Mouse (Mus musculus): ENCODE data around the gene Dtd1.

Dtd1 gene

DNA sequence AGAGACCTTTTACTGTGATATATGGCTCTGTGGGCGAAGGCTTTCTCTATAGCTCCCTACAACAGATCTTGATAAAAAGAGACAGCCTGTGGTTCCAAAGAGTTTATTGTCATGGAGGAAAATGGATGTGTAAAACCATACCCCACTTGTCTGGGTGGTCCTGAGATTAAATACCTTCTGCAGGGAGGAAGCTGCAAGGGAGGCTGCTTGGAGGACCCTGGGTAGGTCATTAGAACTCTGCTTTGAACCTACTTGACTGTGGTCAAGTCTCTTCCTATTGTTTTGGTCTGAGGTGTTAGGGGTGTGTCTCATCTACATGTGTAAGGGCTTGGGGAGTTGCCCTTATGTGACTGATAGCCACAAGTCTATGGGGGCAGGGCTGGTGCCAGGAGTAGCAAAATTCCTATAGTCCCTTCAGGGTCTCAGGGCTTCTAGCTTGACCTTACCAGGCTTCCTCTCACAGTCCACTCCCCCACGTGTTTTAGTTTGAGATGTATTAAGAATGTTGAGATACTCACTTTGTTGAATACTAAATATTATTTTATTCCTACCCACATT, 115.6 kb downstream of the Dtd1 start:
- DNase-seq (ENCODE audit: low read depth) = no peak

DNA sequence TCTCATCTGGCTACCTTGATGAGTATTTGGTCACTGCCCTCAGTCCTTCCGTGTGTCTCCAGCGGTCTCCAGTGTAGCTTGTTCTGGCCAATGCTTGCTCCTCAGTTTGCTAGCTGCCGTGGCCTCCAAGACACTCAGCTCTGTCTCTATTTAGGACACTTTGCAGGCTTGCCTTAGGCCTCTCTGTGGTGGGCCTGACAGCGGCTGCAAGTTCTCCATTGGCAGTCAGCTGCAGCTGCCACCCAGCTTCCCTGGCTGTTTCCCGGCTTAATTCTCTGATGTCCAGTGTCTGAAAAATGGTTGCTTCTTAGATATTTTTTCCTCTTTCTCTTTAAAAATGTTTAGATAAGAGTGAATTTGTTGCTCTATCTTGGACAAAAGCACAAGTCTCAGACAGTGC, 116.6 kb downstream of the Dtd1 start:
- no peak for DNase-seq (ENCODE audit: low read depth)

DNA sequence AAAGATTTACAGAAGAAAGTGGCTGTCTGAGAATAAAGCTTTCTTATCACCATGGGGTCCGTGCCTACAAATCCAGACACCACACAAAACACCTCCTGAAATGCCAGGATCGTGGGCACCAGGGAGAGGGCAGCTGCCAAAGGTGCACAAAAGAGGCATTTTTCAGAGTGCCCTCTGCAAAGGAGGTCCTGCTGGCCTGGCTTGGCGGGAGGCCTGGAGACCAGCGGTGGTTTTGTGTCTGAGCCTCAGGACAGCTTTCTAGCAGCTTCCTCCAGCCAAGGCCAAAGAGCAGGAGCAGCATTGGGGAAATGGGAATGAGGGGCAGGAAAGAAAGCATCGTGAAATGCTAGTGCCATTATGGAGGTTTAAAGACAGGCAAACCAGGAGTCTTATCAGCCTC, 118.6 kb downstream of the Dtd1 start:
- DNase-seq (ENCODE audit: low read depth) = no peak

DNA sequence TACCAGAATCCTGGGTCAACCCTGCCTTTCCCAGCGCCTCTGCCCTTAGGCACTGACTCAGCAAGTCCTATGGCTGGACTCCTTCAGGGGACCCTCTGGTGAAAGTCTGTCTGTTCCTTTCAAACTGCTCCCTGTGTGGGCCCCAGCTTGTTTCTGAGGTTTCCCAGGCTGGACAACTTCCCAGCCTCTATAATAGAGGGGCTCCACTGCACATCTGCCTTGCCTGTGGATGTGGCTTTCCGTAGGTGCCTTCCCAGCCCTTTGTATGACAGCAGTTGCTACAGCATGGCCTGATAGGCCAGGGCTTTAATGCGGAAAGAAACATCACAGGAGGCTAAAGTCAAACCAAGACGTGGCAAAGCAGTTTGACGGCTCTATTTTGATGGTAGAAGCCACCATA, 119.6 kb downstream of the Dtd1 start:
- DNase-seq (ENCODE audit: low read depth) = no peak

DNA sequence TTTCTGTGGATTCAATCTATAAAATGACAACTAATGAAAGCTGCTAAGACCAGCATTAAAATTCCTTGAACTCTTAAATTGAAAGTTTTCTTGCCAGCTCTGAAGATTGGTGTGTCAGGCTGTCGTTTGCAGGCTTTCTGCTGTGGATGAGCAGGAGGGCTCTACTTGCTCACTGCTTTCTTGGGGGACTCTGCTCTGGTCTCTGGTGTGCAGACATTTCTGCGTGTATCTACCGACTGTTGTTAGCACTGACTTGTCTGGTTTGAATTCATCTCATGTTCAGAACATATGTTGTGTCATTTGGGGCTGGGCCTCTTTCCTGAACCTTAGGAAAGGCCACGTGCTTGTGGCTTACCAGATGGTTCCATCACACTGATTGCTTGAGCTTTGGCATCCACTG, 120.0 kb downstream of the Dtd1 start:
- no peak for DNase-seq (ENCODE audit: low read depth)

DNA sequence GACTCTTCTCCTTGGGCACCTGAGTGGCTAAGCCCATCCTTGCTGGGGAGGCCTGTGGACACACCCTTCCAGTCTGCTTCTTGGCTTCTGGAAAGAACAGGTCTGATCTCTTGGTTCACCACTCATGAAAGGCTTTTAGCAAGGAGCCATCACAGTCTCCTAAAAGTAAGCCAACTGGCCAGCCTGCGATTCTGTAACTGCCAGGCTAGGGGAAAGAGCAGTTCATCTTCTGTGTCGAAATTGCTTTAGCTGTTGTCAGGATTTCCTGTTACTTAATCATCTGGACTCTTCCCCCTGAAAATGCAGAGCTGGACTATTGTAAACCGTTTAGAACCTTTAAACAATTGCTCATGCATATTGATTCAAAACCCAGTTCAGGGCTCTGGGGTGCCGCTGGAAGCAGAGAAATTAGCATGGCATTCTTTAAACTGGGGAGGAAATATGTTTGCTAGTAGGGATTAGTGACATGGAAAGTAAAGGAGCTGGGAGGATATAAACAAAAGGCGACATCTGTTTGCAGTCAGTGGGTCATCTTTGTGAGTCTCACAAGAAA, 120.8 kb downstream of the Dtd1 start:
- no peak for DNase-seq (ENCODE audit: low read depth)

DNA sequence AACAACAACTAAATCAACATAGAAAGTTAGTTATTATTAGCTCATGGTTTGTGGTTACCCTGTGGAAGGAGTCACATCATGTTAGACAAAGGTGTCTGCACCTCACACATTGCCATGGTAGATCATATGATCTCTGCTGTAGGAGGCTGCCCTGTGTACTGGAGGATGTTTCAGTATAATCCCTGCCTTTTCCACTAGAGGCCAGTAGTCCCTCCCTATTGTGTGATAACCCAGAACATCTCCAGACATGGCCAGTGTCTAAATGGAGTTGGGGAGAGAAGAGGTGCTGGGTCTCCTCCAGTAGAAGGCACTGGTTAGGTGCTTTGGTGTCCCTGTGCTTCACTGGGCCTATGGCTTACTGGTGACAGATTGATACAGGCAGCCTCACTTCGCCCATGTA, 125.0 kb downstream of the Dtd1 start:
- no peak for DNase-seq (ENCODE audit: low read depth)

DNA sequence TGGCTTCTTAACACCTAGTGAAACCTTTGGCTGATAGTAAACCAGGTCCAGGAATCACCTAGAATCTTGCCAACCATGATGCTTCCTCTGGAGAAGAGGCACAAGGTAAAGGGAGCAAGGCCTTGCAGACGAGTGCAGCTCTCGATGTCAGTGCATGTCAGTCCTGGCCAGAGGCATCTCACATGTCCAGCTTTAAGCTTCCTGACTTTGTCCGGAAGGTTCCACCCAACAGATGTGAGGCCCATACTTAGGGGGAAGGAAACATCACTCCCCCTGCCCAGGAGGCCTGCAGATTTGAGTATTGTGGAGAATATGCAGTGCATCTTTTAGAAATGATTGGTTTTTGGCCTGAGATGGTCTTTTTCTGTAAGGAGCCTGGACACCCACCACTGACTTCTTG, 127.4 kb downstream of the Dtd1 start:
- no peak for DNase-seq (ENCODE audit: low read depth)

DNA sequence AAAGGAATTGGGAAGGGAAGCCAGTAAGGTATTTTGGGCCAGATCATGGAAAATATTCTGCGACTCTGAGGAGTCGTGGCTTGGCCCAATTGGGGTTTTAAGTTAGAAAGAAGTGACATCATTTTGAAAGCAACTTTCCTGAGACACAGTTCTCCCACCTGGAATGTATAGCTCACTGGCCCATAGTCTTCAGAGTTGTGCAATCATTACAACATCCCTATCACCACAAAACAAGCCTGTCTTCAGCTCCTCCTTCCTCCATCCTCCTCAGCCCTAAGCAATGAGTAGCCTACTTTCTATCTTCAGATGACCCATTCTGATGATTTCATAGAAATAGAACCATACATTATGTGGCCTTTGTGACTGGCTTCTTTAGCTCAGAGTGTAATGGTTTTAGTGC, 130.1 kb downstream of the Dtd1 start:
- DNase-seq (ENCODE audit: low read depth) = no peak

DNA sequence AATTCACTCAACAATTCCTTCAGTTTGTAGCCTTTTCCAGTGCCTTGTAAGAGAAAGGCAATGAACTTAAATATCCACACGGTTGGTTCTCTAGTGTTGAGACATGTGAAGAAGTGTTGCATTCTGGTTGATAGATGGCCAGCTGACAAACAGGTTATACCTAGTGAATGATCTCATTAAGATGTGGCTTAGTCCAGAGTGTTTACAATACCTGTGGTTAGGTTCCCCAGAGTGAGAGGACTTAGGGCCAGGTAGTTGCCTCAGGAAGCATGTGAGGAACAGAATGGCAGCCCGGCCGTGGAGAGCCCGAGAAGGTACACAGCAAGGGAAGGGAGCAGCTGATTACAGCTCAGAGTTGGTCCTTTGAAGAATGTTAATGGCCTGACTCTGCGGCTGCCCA, 138.5 kb downstream of the Dtd1 start:
- DNase-seq (ENCODE audit: low read depth) = no peak

DNA sequence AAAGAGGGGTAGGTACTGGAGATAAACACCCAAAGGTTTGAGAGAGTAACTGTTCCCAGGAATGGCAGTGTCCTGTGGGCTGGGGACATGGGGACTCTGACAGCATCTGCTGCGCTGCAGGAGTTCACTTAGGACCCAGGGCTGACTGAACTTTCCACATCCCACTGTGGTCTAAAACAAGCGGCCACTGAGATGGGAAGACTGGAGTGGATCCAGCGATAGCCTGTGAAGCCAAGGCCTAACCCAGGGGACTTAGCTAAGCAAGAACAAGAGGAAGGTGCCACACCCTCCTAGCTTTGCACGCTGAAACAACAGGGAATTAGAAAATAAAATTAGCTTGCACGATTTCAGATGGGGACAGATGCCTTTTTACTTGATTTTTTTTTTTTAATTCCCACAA, 138.9 kb downstream of the Dtd1 start:
- no peak for DNase-seq (ENCODE audit: low read depth)

DNA sequence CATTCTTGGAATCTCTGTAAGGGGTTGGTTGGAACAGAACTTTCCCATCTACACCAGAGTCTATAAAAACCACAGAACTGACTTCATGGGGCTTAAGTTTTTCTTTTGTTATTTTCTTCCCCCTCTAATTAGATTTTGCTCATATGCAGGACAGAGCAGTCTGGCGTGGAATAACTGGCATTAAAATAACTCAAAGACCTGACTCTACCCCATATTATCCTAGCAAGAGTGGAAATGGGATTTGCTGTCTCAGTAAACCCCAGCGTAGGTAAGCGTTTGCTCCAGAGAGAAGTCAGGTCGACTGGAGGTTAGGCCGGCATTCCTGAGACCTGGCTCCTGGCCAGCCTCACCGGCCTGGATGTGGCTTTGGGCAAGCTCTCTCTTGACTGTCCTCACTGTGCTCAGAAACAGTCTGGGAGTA, 140.9 kb downstream of the Dtd1 start:
- no peak for DNase-seq (ENCODE audit: low read depth)

DNA sequence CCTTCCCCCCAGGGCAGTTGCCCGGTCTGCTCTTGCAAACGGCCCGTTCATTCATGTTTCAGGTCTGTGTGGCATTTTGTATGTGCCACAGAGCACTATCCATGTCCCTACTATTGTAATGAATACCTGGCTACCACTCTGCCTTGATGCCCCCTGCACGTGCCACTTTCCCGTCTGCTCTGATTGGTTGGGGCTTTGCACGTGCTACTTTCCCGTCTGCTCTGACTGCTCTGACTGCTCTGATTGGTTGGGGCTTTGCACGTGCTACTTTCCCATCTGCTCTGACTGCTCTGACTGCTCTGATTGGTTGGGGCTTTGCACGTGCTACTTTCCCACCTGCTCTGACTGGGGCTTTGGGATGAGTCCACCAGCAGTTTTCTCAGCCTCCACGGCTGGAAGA, 142.3 kb downstream of the Dtd1 start:
- DNase-seq (ENCODE audit: low read depth) = no peak

DNA sequence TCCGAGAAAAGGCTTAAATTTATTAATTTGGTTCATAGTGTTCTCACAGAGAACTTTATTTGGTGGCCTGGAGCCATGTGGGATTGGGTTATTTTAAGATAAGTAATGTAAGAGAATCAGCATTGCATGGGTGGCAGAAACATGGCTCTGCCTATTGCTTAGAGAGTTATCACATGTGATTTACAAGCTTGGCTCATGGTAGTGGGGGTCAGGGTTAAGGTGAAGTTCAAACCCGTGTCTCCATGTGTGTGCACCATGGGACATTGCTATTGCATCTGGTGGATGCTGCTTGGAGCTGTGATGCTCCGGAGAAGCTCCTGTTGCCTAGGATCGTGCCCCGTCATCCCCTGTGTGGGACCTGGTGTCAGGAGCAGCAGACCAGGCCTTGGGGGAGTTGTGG, 143.6 kb downstream of the Dtd1 start:
- no peak for DNase-seq (ENCODE audit: low read depth)

DNA sequence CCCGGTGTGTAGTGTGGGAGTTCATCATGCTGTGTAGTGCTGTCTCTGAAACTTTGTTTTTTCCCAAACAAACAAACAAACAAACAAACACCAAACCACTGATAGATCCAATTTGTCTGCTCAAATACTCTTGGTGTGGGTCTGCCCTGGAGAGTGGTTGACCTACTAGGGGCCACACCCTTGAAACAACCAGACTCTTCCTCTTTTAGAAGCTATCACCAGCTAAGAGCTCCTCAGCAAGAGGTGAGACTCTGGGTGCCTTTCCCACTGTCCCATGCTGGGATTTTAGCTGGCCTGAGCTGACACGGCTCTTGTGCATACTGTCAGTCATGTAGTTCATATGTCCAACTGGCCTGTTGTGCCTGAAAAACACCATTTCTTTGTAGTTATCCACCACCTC, 145.6 kb downstream of the Dtd1 start:
- no peak for DNase-seq (ENCODE audit: low read depth)

DNA sequence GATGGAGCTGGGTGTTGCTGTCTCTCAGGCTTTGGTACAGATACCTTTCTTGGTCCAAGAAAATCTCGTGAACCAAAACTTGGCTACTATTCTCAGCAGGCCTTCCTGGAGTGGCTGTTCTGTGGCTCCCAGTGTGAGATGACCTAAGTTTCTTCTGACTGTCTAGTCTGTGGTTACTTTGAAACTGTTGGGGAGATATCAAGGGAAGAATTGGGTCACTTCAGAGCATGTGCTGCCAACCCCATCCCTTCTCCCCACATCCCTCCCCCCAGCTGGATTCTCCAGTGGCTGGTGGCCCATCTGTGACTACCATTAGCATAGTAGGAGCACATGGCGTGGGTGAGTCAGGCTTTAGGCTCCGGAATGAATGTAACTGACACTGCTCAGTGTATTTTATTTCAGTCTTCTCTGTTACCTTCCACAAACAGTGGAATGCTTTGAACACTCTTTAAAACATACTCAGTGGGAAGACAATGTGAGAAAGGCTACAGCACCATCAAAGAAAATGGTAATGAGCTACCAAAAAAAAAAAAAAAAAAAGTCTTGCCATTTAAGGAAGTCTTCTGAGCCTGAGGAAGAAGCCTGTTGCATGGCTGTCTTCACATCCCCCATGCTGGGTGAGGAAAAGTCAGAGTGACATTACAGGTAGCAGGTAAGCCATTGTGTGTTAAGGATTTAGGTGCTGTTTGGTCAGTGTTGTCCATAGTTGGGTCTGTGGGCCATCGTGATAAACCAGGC, 146.5 kb downstream of the Dtd1 start:
- peak; percentile 58 for DNase-seq (ENCODE audit: low read depth)

DNA sequence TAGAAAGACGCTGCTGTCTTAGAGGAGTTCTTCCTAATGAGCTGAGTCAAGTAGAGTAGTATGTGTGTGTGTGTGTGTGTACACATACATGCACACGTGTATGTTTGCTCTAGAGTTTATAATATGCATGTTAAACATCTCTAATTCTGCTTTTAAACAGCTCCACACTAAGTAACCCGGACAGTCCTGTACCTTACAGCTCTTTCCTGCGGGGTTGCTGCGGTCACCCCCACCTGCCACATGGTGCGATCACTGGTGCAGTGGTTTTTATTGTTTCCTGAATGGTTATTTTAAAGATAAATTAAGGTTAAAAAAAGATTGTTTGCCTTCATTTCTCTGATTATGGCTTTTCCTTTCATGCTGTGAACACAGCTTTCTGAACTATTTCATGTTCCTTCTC, 153.9 kb downstream of the Dtd1 start:
- no peak for DNase-seq (ENCODE audit: low read depth)

DNA sequence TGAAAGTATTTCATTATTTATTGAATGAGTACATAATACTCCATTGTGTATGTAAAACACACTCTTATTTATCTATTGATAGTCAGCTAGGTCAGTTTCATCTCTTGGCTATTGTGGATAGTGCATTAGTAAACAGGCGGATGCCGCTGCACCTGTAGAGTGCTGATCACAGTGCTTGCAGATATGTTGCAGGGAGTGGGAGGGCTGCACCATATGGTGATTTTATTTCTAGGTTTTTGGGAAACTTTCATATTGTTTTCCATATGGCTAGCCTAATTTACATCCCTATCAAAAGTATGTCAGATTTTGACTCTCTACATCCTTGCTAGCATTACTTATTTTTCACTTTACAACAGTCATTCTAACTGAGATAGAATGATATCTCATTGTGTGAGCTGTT, 155.3 kb downstream of the Dtd1 start:
- DNase-seq (ENCODE audit: low read depth) = no peak

DNA sequence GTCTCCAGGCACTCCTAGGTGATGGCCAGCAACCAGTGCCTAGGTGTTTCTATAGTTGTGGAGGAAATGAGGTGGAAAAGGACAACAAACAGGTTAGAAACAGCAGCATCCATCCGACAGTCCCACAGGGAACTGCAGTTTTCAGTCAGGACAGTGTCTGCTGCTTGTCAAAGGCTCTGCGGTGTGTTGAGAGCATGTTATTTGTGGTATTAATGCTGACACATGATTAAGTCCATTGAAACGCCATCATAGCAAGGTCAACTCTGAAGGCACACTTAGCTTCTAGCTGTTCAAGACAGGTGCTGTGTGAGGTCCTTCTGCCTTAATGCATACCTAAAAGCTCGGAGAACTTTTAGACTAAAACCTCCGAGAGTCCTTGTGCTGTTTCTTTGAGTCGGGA, 161.0 kb downstream of the Dtd1 start:
- DNase-seq (ENCODE audit: low read depth) = no peak

DNA sequence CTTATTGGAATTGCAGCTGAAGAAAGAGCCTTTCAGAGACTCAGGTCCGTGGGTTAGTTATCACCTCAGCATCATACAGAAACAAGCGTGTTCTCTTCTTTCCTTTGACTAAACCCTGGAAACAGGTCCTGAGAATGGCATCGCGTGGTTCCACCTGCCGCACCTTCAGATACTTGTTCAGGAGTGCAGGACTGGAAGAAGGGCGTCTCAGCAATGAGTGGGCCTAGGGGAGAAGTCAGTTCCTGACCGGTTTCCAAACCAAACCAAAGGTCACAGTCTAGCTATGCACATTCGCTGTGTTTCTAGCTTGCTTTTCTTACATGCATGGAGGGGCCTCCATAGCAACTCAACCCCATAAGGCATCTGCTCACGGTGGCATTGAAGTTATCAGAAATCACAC, 164.0 kb downstream of the Dtd1 start:
- DNase-seq (ENCODE audit: low read depth) = no peak

DNA sequence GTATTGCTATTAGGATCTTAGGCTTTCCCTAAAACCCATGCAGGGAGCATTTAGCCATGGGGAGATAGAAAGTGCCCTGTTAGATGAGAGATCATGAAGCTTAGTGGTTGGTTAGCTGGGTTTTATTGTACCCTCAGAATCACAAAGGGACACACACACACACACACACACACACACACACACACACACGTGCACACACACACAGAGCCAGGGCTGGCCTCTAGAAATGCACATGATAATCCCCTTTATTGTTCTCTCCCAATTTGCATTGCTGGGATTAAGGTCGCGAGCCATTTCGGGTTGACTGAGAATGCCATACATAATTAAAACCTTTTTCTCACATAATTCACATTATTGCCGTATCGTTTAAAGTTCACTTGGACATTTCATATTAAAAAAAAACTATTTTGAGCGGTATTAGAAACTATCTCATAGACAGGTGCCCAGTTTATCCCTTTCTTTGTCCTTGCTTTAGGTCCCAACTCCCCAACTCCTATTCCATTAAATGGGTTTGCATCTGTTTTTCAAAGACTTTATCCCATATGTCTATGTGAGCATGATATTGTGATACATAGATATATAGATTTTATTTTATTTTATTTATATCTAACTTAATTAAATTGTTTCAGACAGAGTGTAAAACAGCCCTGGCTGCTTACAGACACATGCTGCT, 164.6 kb downstream of the Dtd1 start:
- no peak for DNase-seq (ENCODE audit: low read depth)

DNA sequence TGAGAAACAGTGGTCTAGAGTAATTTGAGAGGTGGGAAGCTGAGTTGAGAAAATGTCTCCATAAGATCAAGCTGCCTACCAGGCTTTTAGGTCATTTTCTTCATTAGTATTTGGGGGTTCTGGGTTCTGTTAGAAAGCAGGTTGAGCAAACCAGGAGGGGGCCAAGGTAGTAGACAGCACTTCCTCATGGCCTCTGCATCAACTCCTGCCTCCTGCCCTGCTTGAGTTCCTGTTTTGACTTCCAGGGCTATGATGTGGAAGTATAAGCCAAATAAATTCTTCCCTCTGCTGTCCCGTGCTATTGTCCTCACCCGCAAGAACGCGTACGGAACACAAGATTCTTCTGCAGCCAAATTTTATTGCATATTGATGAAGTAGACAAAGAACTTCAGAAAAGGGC, 165.5 kb downstream of the Dtd1 start:
- no peak for DNase-seq (ENCODE audit: low read depth)

DNA sequence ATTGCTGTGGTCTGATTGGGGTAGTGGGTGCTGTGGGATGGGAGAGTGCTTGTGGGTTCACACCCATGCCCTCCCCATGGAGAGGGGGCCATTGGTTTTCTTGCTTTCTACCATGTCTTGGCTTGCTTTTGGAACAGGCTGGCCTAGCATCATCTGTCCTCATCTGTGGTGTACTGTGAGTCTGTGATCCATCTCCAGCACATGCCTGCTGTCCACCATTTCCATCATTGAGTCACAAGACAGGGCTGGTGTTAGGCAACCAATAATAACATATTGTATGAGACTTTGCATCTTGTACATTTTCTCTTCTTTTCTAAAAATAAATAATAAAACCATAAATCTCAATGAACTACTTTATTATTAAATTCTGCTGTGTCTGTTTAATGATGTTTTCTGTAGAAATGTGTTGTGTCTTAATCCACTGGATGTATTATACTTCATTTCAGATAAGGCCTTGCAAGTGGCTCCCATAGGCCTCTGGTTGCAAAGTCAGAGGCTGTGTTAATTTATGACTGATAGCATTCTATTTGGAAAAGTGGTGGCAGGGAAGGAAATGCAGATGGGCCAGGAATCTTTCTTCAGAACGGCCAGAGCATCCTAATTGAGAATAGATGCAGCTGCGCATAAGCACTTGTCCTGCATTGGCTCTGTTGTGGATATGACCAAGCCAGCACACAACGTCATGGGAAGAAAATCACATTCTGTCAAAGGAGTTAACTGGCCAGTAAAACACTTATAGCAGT, 168.8 kb downstream of the Dtd1 start:
- no peak for DNase-seq (ENCODE audit: low read depth)
